Mouse (Mus musculus): ENCODE results near the gene Rps5. TPM values are rescaled to one million over a fixed set of nuclear protein-coding genes. Genes with fewer than 3 reads are reported as not detected.
"Not testable (repeated sequence)": the region's sequence is repeated elsewhere in the genome, so short reads cannot be mapped to it uniquely, and the experiment has no call there.

Rps5 gene
- total RNA-seq, 4 experiments from 2014 or later, result 502 to 620 (median 561) TPM

- no peak for DNase-seq (ENCODE audit: low spot score)
These were observed 5.9 kb downstream of the Rps5 start for GRCm38 (mm10) chr7:12927693-12928589.

- DNase-seq (ENCODE audit: low spot score), result no peak
These were observed 11.6 kb downstream of the Rps5 start for GRCm38 (mm10) chr7:12933615-12934140.

DNA sequence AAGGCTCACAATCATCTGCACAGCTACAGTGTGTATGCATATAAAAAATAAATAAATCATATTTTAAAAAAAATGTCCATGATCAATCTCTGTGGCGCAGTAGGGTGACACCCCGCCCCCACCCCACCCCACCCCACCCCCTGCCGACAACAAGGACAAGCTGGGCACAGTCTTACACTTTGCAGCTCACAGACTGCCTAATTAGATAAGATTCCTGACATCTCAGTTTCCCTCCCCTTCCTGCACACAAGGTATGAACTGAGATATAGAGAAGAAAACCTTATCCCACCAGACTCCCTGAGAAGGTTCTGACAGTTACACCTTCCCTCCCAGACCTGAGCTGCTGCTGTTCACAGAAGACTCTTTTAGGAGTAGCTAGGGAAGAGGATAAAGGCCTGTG, 12.7 kb downstream of the Rps5 start:
- no peak for DNase-seq (ENCODE audit: low spot score)

DNA sequence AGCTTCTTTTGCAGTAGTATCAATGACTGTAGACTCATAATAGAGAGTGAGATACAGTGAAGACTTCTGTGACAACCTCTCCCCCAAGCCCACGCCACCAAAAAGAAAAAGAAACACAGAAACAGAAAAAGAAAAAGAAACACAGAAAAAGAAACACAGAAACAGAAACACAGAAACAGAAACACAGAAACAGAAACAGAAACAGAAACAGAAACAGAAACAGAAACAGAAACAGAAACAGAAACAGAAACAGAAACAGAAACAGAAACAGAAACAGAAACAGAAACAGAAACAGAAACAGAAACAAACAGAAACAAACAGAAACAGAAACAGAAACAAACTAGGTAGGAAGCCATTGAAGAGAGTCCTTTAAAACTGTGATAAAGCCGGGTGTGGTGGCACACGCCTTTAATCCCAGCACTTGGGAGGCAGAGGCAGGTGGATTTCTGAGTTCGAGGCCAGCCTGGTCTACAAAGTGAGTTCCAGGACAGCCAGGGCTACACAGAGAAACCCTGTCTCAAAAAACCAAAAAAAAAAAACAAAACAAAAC, 15.2 kb downstream of the Rps5 start:
- not testable (repeated sequence) for DNase-seq (ENCODE audit: low spot score)

DNA sequence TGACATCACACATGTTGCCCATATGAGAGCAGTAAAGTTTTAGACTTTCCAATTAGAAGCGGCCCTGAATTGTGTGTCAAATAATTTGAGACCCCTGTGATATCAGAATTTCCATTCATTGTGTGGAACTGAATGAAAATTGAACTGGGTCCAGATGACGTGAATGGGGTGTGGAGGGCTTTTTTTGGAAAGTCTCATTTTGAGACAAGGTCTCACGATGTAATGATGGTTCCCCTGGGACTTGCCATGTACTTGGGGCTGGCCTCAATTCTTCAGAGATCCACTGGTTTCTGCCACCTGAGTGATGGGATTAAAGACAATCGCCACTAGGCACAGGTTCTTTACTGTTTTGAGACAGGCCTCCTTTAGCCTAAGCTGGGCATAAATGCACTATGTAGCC, 18.5 kb downstream of the Rps5 start:
- no peak for DNase-seq (ENCODE audit: low spot score)

GRCm38 (mm10) chr7:12943488-12943887, 21.4 kb downstream of the Rps5 start:
- no peak for DNase-seq (ENCODE audit: low spot score)

DNA sequence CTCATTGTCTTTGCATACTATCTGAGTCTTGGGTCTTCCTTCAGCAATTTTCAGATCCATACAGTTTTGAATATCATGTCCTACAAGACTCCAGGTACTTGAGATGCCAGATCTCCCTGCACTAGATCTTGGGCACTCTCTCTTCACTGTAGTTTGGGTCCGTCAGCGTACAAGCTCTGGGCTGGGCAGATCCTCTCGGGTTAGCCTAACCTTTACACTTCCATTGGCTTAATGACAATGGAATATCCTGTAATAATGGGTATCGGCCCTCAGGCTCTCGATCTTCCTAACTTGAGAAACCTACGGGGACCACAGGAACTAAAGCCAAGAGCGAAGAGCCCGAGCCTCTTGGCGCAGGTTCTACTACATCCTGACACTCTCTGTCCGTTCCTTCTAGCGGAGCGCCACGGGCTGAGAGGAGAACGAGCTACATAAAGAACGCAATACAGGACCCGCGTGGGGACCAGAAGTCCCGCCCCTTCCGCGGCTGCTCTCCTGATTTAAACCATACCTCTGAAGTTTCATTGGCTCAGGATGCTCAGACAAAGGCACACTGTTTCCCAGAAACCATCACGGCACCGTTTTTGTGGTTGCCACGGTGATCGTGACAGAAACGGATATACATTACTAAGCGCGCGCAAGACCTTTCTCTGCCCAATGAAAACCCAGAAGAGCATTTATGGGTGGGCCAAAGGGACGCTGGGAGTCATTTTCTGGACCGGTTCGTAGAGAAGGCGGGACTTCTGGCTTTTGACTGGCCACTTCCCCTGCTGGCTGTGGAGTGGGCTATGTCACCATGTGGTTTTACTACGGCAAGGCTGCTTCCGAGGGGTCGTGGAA, 27.2 kb downstream of the Rps5 start:
- peak; percentile 98 for DNase-seq (ENCODE audit: low spot score)

GRCm38 (mm10) chr7:12949872-12950229, 27.8 kb downstream of the Rps5 start:
- DNase-seq (ENCODE audit: low spot score), result no peak

DNA sequence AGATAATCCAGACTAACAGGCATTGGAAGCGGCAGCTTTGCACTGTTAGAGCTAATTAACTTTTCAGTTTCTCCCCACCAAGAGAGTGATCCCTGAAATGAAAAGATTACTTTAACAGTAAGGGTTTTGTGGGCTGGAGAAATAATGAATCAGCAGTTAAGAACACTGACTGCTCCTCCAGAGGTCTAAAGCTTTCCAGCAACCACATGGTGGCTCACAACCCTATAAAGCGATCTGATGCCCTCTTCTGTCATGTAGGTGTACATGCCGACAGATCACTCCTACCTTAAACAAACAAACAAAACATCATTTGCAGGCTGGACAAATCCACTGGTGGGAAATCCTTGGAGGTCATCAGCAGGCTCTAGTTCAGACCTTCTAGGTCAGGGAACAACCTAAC, 32.8 kb downstream of the Rps5 start:
- no peak for DNase-seq (ENCODE audit: low spot score)

GRCm38 (mm10) chr7:12957511-12957910, 35.4 kb downstream of the Rps5 start:
- DNase-seq (ENCODE audit: low spot score), result no peak

GRCm38 (mm10) chr7:12958948-12959347, 36.9 kb downstream of the Rps5 start:
- no peak for DNase-seq (ENCODE audit: low spot score)

DNA sequence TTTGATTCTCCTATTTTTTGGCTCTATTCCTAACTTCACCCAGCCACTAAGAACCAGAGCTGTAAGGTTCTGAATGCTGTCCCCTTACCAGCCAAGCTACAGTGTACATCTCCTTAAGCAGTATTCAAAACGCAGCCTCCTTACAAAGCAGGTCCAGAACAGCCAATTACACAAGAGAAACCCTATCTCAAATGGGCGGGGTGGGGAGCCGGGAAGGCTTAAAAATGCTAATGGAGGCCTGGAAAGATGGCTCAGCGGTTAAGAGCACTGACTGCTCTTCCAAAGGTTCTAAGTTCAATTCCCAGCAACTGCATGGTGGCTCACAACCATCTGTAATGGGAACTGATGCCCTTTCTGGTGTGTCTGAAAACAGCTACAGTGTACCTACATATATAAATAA, 37.6 kb downstream of the Rps5 start:
- DNase-seq (ENCODE audit: low spot score), result no peak

GRCm38 (mm10) chr7:12961511-12962141, 39.5 kb downstream of the Rps5 start:
- DNase-seq (ENCODE audit: low spot score), result peak; percentile 48

- peak; percentile 94 for DNase-seq (ENCODE audit: low spot score)
These were observed 43.6 kb downstream of the Rps5 start, which contains the start of gene Zfp324 for GRCm38 (mm10) chr7:12965678-12966091. Zfp324 (plus strand) TSS chr7:12965838.

DNA sequence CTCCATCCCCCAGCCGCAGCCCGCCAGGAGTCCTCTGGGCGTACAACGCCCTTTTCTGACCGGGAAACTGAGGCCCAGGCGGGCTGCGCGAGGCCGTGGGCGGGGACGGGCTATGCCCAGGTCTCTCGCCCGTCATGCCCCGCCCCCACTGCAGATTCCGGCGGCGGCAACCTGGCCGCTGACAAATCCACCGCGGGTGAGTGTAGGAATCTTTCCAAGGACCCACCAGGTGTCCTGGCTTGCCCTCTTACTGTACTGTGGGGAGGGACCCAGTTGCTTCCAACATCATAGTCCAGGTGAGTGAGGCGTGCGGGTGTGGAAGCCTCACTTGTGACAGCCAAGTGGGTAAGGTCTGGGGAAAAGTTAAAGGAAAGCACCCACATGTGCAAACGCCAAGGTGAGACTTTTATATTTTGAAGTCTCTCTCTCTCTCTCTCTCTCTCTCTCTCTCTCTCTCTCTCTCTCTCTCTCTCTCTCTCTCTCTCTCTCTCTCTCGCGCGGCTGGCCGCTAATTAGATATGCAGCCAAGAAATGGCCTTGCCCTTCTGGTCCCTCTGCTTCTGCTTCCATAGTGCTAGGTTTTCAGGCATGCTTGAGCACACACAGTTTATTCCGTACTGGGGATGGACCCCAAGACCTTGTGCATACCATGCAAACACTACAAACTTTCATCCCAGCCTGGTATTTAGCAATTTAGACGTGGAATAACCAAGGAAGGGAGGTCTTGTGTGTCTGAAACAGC, 44.2 kb downstream of the Rps5 start:
- DNase-seq (ENCODE audit: low spot score), result no peak

DNA sequence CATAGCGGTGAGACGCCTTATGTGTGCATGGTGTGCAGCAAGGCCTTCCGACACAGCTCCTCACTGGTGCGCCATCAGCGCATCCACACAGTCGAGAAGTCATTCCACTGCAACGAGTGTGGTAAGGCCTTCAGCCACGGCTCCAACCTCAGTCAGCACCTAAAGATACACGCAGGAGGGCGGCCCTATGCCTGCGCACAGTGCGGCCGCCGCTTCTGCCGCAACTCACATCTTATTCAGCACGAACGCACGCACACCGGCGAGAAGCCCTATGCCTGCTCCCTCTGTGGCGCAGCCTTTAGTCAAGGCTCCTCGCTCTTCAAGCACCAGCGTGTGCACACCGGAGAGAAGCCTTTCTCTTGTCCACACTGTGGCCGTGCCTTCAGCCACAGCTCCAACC, 48.8 kb downstream of the Rps5 start:
- no peak for DNase-seq (ENCODE audit: low spot score)

Other genes starting within 250 kb of the Rps5 start
- not detected for gene Vmn2r55, start 237.3 kb upstream of the Rps5 start, total RNA-seq (2022)
- gene Vmn2r56, start 187.3 kb upstream of the Rps5 start, total RNA-seq (2022), result not detected
- gene Zscan18, start 118.7 kb upstream of the Rps5 start, total RNA-seq (2022), result 1 to 10 TPM in 2 of 4 experiments, under 1 TPM in 2; 0.41 to 2.0 (median 1.2) TPM
- 1 to 10 TPM; 4.7 to 7.6 (median 5.6) TPM for gene Zfp329, start 103.4 kb upstream of the Rps5 start, total RNA-seq (2022)
- gene Zfp110, start 87.5 kb upstream of the Rps5 start, total RNA-seq (2022), result 10 to 100 TPM; 18.0 to 22.0 (median 19.6) TPM
- gene Zfp128, start 41.1 kb upstream of the Rps5 start, total RNA-seq (2022), result 1 to 10 TPM; 3.0 to 3.9 (median 3.5) TPM
- 1 to 10 TPM; 3.8 to 5.5 (median 5.0) TPM for gene Zscan22, start 24.5 kb upstream of the Rps5 start, total RNA-seq (2022)
- gene Rnf225, start 5.1 kb downstream of the Rps5 start, total RNA-seq (2022), result under 1 TPM; 0.22 to 0.31 (median 0.25) TPM
- gene Zfp324, start 43.5 kb downstream of the Rps5 start, total RNA-seq (2022), result 1 to 10 TPM; 2.7 to 3.2 (median 2.8) TPM
- gene Zfp446, start 55.6 kb downstream of the Rps5 start, total RNA-seq (2022), result 1 to 10 TPM; 2.2 to 4.1 (median 3.6) TPM
- not detected for gene Slc27a5, start 75.9 kb downstream of the Rps5 start, total RNA-seq (2022)
- 10 to 100 TPM; 77.8 to 92.6 (median 83.6) TPM for gene Trim28, start 76.8 kb downstream of the Rps5 start, total RNA-seq (2022)
- 10 to 100 TPM in 1 of 4 experiments, 1 to 10 TPM in 3; 6.9 to 11.3 (median 7.2) TPM for gene Zbtb45, start 87.7 kb downstream of the Rps5 start, total RNA-seq (2022)
- gene Chmp2a, start 112.5 kb downstream of the Rps5 start, total RNA-seq (2022), result 100 to 1,000 TPM; 142 to 153 (median 147) TPM
- 100 to 1,000 TPM; 204 to 216 (median 210) TPM for gene Ube2m, start 116.0 kb downstream of the Rps5 start, total RNA-seq (2022)
- gene Mzf1, start 132.5 kb downstream of the Rps5 start, total RNA-seq (2022), result under 1 TPM; 0.19 to 0.60 (median 0.29) TPM
- not detected for gene Vmn1r85, start 172.9 kb downstream of the Rps5 start, total RNA-seq (2022)
- not detected for gene Vmn1r86, start 197.6 kb downstream of the Rps5 start, total RNA-seq (2022)
- gene Vmn1r87, start 217.9 kb downstream of the Rps5 start, total RNA-seq (2022), result not detected
- under 1 TPM in 3 of 4 experiments, not detected in 1; 0.03 to 0.12 (median 0.09) TPM for gene Vmn1r88, start 237.3 kb downstream of the Rps5 start, total RNA-seq (2022)